Mouse (Mus musculus) lung, postnatal 10 days (tissue): ENCODE data around the gene Sh3bgr.
A peak's percentile ranks its signal among the peaks of the same experiment; 100 is the strongest.

Source experiments
- DNase-seq: peaks from one replicate; pipeline ENCODE4 v3.0.0; 2021

Sh3bgr gene

GRCm38 (mm10) chr16:96199913-96200701 is at the start of gene Sh3bgr:
Gene Sh3bgr (plus strand): TSS chr16:96200450.
- DNase-seq = peak; percentile 83

- DNase-seq = peak; percentile 31
These were observed 49.3 kb upstream of the Sh3bgr start for GRCm38 (mm10) chr16:96150995-96151394.

GRCm38 (mm10) chr16:96151551-96151950 is 48.7 kb upstream of the Sh3bgr start:
- DNase-seq = peak; percentile 85

- DNase-seq = no peak
These were observed 45.8 kb upstream of the Sh3bgr start for GRCm38 (mm10) chr16:96154476-96154875.

- DNase-seq = no peak
These were observed 44.2 kb upstream of the Sh3bgr start for GRCm38 (mm10) chr16:96156019-96156418.

GRCm38 (mm10) chr16:96157171-96157570 is 43.1 kb upstream of the Sh3bgr start:
- no peak for DNase-seq

- no peak for DNase-seq
These were observed 41.7 kb upstream of the Sh3bgr start for GRCm38 (mm10) chr16:96158511-96159080.

- DNase-seq = peak; percentile 83
These were observed 41.0 kb upstream of the Sh3bgr start for GRCm38 (mm10) chr16:96159091-96159731.

GRCm38 (mm10) chr16:96159794-96160346 is 40.4 kb upstream of the Sh3bgr start:
- no peak for DNase-seq

GRCm38 (mm10) chr16:96160927-96161326 is 39.3 kb upstream of the Sh3bgr start:
- DNase-seq = no peak

- no peak for DNase-seq
These were observed 38.9 kb upstream of the Sh3bgr start for GRCm38 (mm10) chr16:96161336-96161735.

- DNase-seq = no peak
These were observed 34.5 kb upstream of the Sh3bgr start for GRCm38 (mm10) chr16:96165723-96166264.

- DNase-seq = no peak
These were observed 31.4 kb upstream of the Sh3bgr start for GRCm38 (mm10) chr16:96168837-96169236.

- no peak for DNase-seq
These were observed 26.6 kb upstream of the Sh3bgr start for GRCm38 (mm10) chr16:96173648-96174047.

- peak; percentile 74 for DNase-seq
These were observed 24.9 kb upstream of the Sh3bgr start for GRCm38 (mm10) chr16:96175399-96175798.

GRCm38 (mm10) chr16:96179156-96179555 is 21.1 kb upstream of the Sh3bgr start:
- no peak for DNase-seq

- DNase-seq = no peak
These were observed 12.6 kb upstream of the Sh3bgr start for GRCm38 (mm10) chr16:96187619-96188018.

GRCm38 (mm10) chr16:96191531-96192506 is 8.4 kb upstream of the Sh3bgr start, which contains the start of gene Lca5l:
Gene Lca5l (minus strand): TSS chr16:96192271.
- peak; percentile 100 for DNase-seq

- DNase-seq = no peak
These were observed 415 bp downstream of the Sh3bgr start for GRCm38 (mm10) chr16:96200702-96201028.

GRCm38 (mm10) chr16:96201485-96202232 is 1.4 kb downstream of the Sh3bgr start:
- no peak for DNase-seq

- DNase-seq = no peak
These were observed 9.5 kb downstream of the Sh3bgr start for GRCm38 (mm10) chr16:96209789-96210188.
